Mouse (Mus musculus) kidney, postnatal 25 days (tissue): ENCODE measurements at regions not wholly inside any gene's neighbourhood (a gene's known extent, or its start where the extent isn't known, plus 50 kb on each side); places are given as distances from the start of the nearest gene placed in this dataset.

Experiments
- DNase-seq, 2 experiments: peaks; one replicate each; pipeline ENCODE4 v3.0.0; 2021; ENCODE audit warnings: mixed read lengths in 2 of 2

DNA sequence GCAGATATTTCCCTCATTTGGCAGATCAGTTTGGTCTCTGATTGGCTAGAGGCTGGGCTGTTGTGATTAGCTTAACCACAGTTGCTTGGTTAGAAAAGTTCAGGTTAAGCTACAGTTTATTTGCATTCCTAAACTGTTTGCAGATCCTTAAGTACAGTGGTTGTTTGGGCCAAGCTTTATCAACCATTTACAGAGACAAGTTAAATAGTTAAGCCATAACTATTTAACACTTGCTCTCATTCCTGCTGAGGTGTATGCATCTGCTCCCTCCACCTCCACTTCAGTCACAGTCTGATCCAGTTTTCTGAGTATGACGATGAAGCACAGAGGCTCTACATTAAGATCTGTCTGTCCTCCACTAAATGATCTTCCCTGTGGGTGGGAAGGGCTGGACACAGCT is 58.6 kb upstream of the Gdf10 start:
- DNase-seq, result peak; percentile 18 to 47

DNA sequence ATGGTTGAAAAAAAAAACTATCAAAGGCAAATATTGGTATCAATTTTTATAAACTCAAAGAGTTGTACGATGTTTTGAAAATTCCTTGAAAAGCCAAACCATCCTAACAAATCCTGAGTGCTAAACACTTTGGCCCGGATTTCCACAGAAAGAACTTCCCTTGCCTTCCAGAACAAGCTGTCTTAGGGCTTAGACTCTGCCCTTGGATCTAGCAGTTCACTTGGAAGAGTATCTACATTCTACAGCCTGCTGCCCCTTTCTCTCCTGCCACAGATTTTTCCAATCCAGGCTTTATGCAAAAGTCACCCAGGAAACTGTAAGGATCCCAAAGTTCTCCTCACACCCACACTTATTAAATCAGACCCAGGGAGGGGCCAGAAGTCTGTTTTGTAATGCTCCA is 57.6 kb upstream of the Gdf10 start:
- peak; percentile 24 to 49 for DNase-seq

DNA sequence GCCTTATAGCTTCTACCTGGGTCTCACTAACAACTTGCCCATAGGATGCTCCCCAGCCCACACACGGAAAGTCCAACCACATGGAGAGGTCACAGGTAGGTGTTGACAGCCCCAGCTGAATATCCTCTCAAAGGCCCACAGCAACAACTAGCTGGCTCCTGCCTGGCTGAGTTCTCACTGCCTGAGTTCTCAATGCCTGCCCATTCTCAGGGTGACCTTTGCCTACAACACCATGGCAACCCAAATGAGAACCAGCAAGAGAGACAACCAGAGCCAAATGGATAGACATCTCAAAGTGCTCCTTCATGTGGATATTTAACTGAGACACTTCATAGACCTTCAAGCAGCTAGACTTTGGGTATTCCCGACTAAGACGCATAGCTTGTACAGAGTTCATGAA is 55.7 kb upstream of the Gdf10 start:
- DNase-seq, result peak in 1 of 2 experiments; percentile 60
